Mouse (Mus musculus): ENCODE measurements around the gene Adamts7.
A peak's percentile ranks its signal among the peaks of the same experiment; 100 is the strongest.

The Adamts7 gene

GRCm38 (mm10) chr9:90162243-90162925 lies 485 bp upstream of the Adamts7 start:
- peak; percentile 53 for DNase-seq (ENCODE audit: low spot score)

GRCm38 (mm10) chr9:90163749-90164095 lies 853 bp downstream of the Adamts7 start:
- peak; percentile 44 for DNase-seq (ENCODE audit: low spot score)

- DNase-seq (ENCODE audit: low spot score), result no peak
Observed at GRCm38 (mm10) chr9:90164670-90165453, 2.0 kb downstream of the Adamts7 start.

GRCm38 (mm10) chr9:90165590-90165989 lies 2.7 kb downstream of the Adamts7 start:
- DNase-seq (ENCODE audit: low spot score), result no peak

GRCm38 (mm10) chr9:90166615-90167014 lies 3.7 kb downstream of the Adamts7 start:
- no peak for DNase-seq (ENCODE audit: low spot score)

GRCm38 (mm10) chr9:90169965-90170364 lies 7.1 kb downstream of the Adamts7 start:
- DNase-seq (ENCODE audit: low spot score), result no peak

GRCm38 (mm10) chr9:90171421-90171820 lies 8.6 kb downstream of the Adamts7 start:
- no peak for DNase-seq (ENCODE audit: low spot score)

GRCm38 (mm10) chr9:90172528-90173321 lies 9.9 kb downstream of the Adamts7 start:
- DNase-seq (ENCODE audit: low spot score), result no peak

- DNase-seq (ENCODE audit: low spot score), result no peak
Observed at GRCm38 (mm10) chr9:90173330-90173729, 10.5 kb downstream of the Adamts7 start.

GRCm38 (mm10) chr9:90179409-90179808 lies 16.5 kb downstream of the Adamts7 start:
- DNase-seq (ENCODE audit: low spot score), result no peak

- DNase-seq (ENCODE audit: low spot score), result no peak
Observed at GRCm38 (mm10) chr9:90181656-90182388, 19.0 kb downstream of the Adamts7 start.

GRCm38 (mm10) chr9:90182636-90183421 lies 20.0 kb downstream of the Adamts7 start:
- no peak for DNase-seq (ENCODE audit: low spot score)

GRCm38 (mm10) chr9:90183550-90183949 lies 20.7 kb downstream of the Adamts7 start:
- no peak for DNase-seq (ENCODE audit: low spot score)

GRCm38 (mm10) chr9:90184116-90184515 lies 21.2 kb downstream of the Adamts7 start:
- DNase-seq (ENCODE audit: low spot score), result no peak

- no peak for DNase-seq (ENCODE audit: low spot score)
Observed at GRCm38 (mm10) chr9:90185356-90185910, 22.6 kb downstream of the Adamts7 start.

- DNase-seq (ENCODE audit: low spot score), result no peak
Observed at GRCm38 (mm10) chr9:90188893-90189292, 26.0 kb downstream of the Adamts7 start.

GRCm38 (mm10) chr9:90189391-90189790 lies 26.5 kb downstream of the Adamts7 start:
- DNase-seq (ENCODE audit: low spot score), result no peak

- no peak for DNase-seq (ENCODE audit: low spot score)
Observed at GRCm38 (mm10) chr9:90195000-90195399, 32.1 kb downstream of the Adamts7 start.

- DNase-seq (ENCODE audit: low spot score), result no peak
Observed at GRCm38 (mm10) chr9:90196262-90196661, 33.4 kb downstream of the Adamts7 start.

- no peak for DNase-seq (ENCODE audit: low spot score)
Observed at GRCm38 (mm10) chr9:90197116-90197665, 34.3 kb downstream of the Adamts7 start.
